Mouse (Mus musculus) B cell, adult (primary cell): Measurements from ENCODE around the gene Pitpnb. TPM values are rescaled to one million over a fixed set of nuclear protein-coding genes. Genes with fewer than 3 reads are reported as not detected.

Experiments
- total RNA-seq: library from RNA; stranded (reverse); gene quantifications from 4 replicates; pipeline ENCODE4 v1.2.4, GENCODE M21; 2023; ENCODE audit not compliant: inconsistent age

The Pitpnb gene
- total RNA-seq, result 50.7 to 56.7 TPM (median 53.0 TPM) in 4 replicates

DNA sequence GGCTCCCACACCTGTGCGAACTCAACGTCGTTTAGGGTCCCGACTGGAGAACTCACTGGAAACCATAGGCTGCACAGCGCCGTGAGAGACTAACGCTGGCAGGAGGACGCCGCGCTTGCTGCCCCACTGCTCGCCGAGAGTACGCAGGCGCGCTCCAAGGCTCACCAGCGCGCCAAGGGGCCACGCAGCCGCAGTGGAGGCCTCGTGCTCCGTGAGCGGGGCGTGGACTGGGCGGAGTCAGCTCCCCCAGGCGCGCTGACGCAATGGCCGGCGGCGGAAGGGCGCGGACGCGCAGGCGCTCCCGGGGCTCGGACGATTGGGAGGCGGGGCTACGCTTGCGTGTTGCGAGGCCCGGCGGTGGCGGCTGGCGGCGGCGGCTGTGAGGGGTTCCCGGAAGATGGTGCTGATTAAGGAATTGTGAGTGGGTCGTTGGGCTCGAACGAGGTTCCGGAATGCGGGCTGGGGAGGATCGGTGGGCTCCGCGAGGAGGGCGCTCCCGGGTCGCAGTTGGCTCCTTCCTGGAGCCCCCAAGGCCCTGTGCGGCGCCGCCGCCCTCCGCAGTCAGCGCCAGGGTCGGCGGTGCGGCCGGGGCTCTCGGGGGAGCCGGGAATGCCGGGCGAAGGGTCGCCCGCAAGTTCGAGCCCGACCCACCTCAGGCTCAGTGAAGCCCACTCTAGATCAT, at the start of gene Pitpnb:
Pitpnb (plus strand) TSS at position 347 of the 682 bp plus-strand sequence.

DNA sequence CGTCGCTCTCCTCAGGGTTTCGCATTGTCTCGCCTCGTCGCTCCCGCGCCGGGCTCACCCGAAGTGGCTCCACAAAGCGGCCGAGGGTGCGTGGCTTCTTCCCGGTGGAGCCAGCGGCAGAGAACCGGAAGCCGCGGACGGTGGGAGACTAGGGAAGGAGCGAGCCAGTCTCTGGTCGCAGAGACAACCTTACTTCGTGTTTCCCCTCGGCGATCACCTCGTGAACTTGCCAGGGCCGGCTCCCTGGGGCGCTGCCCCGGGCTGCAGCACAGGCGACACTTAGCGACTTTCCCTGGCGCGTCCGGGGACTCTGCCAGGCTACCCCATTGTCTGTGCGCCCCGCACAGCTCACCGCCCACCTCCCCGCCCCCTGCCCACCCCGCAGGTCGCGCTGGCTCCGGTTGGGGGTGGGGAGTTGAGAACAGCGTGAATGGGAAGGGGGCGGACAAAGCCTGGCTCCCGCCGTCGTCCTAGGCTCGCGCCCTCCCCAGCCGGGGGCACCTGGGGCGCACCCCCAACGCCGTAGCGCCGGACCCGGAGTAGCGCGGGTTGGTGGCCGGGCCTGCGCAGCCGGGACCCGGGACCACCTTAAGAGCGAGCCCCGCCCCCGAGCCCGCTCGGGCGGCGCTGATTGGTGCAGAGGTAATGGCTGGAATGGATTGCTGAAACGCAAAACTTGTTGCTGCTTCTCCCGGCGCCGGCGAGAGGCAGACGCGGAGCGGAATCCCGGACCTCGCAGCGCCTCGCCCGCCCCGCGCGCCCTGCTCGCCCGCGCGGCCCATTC, 86.2 kb downstream of the Pitpnb start, which contains the start of gene Mn1:
Mn1 (plus strand) TSS at position 772 of the 784 bp plus-strand sequence.

Other genes with a start within 250 kb of the Pitpnb start
- 0.16 to 0.45 TPM (median 0.18 TPM) in 3 of 4 replicates, not detected in the other for gene Mn1, start 86.6 kb downstream of the Pitpnb start, total RNA-seq